Mouse (Mus musculus): Measurements from ENCODE around the gene Lyl1. TPM values are rescaled to one million over a fixed set of nuclear protein-coding genes. Genes with fewer than 3 reads are reported as not detected.

Gene Lyl1
- total and polyA plus RNA-seq, 3 experiments = 81.2 to 550 (median 138) TPM

GRCm38 (mm10) chr8:84745032-84745925, 44.0 kb downstream of the Lyl1 start:
- Histone ChIP-seq H3K27me3 (ENCODE audit: insufficient read depth, low read length) (no peaks in the 10 kb centered on the region), H3K4me3 (ENCODE audit: low read depth, low read length) (peak overlapping the region; percentile 37; the same call in 1 of the 2 replicates), H3K9me3 (replicated peaks) (no peaks in the 10 kb centered on the region), H3K36me3 (replicated peaks) (peaks cover 38% of the 10 kb centered on the region), H3K4me1 (ENCODE audit: insufficient read depth, low read depth, low read length) (peaks cover 68% of the 10 kb centered on the region)
- DNase-seq (ENCODE audit: low spot score) = no peak
- peak; percentile 49; the same call in 1 of the 2 replicates for ATAC-seq (ENCODE audit: extremely low read depth, insufficient number of reproducible peaks, low FRiP score, poor library complexity, severe bottlenecking)
- TF ChIP-seq POLR2AphosphoS5 (IDR thresholded peaks at IDR 0.05; ENCODE audit: insufficient replicate concordance, low read depth, low read length) (no peak), GATA2 (IDR thresholded peaks at IDR 0.05; ENCODE audit: borderline replicate concordance, low read depth, low read length) (no peak), GATA1 (IDR thresholded peaks at IDR 0.05; ENCODE audit: borderline replicate concordance, low read length) (no peak), TAL1 (conservative IDR thresholded peaks at IDR 0.05; ENCODE audit: low read depth, low read length) (no peak), CTCF (IDR thresholded peaks at IDR 0.05; ENCODE audit: low read depth, low read length) (no peak)

- no peaks in the 10 kb centered on the region for H3K9me3 ChIP-seq (replicated peaks)
- ATAC-seq (ENCODE audit: extremely low read depth, insufficient number of reproducible peaks, low FRiP score, poor library complexity, severe bottlenecking) (no peak), DNase-seq (ENCODE audit: low spot score) (no peak)
- no peak overlapping the region for H3K4me3 ChIP-seq (ENCODE audit: low read depth, low read length)
- H3K27me3 ChIP-seq (ENCODE audit: insufficient read depth, low read length) = peaks cover 25% of the 10 kb centered on the region
- TF ChIP-seq TAL1 (conservative IDR thresholded peaks at IDR 0.05; ENCODE audit: low read depth, low read length) = no peak
- TF ChIP-seq GATA2 (IDR thresholded peaks at IDR 0.05; ENCODE audit: borderline replicate concordance, low read depth, low read length) = no peak
- no peak for TF ChIP-seq CTCF (IDR thresholded peaks at IDR 0.05; ENCODE audit: low read depth, low read length)
- TF ChIP-seq GATA1 (IDR thresholded peaks at IDR 0.05; ENCODE audit: borderline replicate concordance, low read length) = no peak
- TF ChIP-seq POLR2AphosphoS5 (IDR thresholded peaks at IDR 0.05; ENCODE audit: insufficient replicate concordance, low read depth, low read length) = no peak
- peaks cover 61% of the 10 kb centered on the region for H3K36me3 ChIP-seq (replicated peaks)
- H3K4me1 ChIP-seq (ENCODE audit: insufficient read depth, low read depth, low read length) = peaks cover 44% of the 10 kb centered on the region
These were observed 48.3 kb downstream of the Lyl1 start for GRCm38 (mm10) chr8:84749519-84749918.

- Histone ChIP-seq H3K4me1 (ENCODE audit: insufficient read depth, low read depth, low read length) (peaks cover 19% of the 10 kb centered on the region), H3K36me3 (replicated peaks) (peaks cover 64% of the 10 kb centered on the region), H3K4me3 (ENCODE audit: low read depth, low read length) (no peak overlapping the region), H3K27me3 (ENCODE audit: insufficient read depth, low read length) (peaks cover 25% of the 10 kb centered on the region), H3K9me3 (replicated peaks) (no peaks in the 10 kb centered on the region)
- TF ChIP-seq POLR2AphosphoS5 (IDR thresholded peaks at IDR 0.05; ENCODE audit: insufficient replicate concordance, low read depth, low read length) (no peak), GATA2 (IDR thresholded peaks at IDR 0.05; ENCODE audit: borderline replicate concordance, low read depth, low read length) (no peak), CTCF (IDR thresholded peaks at IDR 0.05; ENCODE audit: low read depth, low read length) (no peak)
- DNase-seq (ENCODE audit: low spot score) (no peak), ATAC-seq (ENCODE audit: extremely low read depth, insufficient number of reproducible peaks, low FRiP score, poor library complexity, severe bottlenecking) (no peak)
These were observed 51.7 kb downstream of the Lyl1 start for GRCm38 (mm10) chr8:84752734-84753582.

Other genes starting within 250 kb of the Lyl1 start
- gene Ier2, start 38.6 kb upstream of the Lyl1 start, total RNA-seq (2014; fragmentation: Nextera tagmentation) = 60.5 and 64.9 TPM in 2 replicates
- 43.1 and 48.5 TPM in 2 replicates for gene Ier2, start 38.6 kb upstream of the Lyl1 start, total RNA-seq (2017)
- gene Ier2, start 38.6 kb upstream of the Lyl1 start, polyA plus RNA-seq (2012) = 112 and 119 TPM in 2 replicates
- gene Trmt1, start 15.2 kb upstream of the Lyl1 start, total RNA-seq (2014; fragmentation: Nextera tagmentation) = 63.3 and 64.9 TPM in 2 replicates
- 68.2 and 96.4 TPM in 2 replicates for gene Trmt1, start 15.2 kb upstream of the Lyl1 start, total RNA-seq (2017)
- gene Trmt1, start 15.2 kb upstream of the Lyl1 start, polyA plus RNA-seq (2012) = 244 and 260 TPM in 2 replicates
- 120 and 125 TPM in 2 replicates for gene Nacc1, start 13.6 kb upstream of the Lyl1 start, total RNA-seq (2014; fragmentation: Nextera tagmentation)
- 48.1 and 54.5 TPM in 2 replicates for gene Nacc1, start 13.6 kb upstream of the Lyl1 start, total RNA-seq (2017)
- gene Nacc1, start 13.6 kb upstream of the Lyl1 start, polyA plus RNA-seq (2012) = 207 and 224 TPM in 2 replicates
- 39.9 and 54.3 TPM in 2 replicates for gene G430095P16Rik, start 21.6 kb downstream of the Lyl1 start, total RNA-seq (2014; fragmentation: Nextera tagmentation)
- 11.0 and 11.3 TPM in 2 replicates for gene G430095P16Rik, start 21.6 kb downstream of the Lyl1 start, total RNA-seq (2017)
- gene G430095P16Rik, start 21.6 kb downstream of the Lyl1 start, polyA plus RNA-seq (2012) = 35.2 and 42.7 TPM in 2 replicates
- 30.0 and 34.0 TPM in 2 replicates for gene Nfix, start 98.9 kb downstream of the Lyl1 start, total RNA-seq (2014; fragmentation: Nextera tagmentation)
- 2.7 and 4.3 TPM in 2 replicates for gene Nfix, start 98.9 kb downstream of the Lyl1 start, total RNA-seq (2017)
- gene Nfix, start 98.9 kb downstream of the Lyl1 start, polyA plus RNA-seq (2012) = 14.3 and 16.2 TPM in 2 replicates
- 7.1 and 7.7 TPM in 2 replicates for gene Dand5, start 121.4 kb downstream of the Lyl1 start, total RNA-seq (2014; fragmentation: Nextera tagmentation)
- gene Dand5, start 121.4 kb downstream of the Lyl1 start, total RNA-seq (2017) = 1.8 and 2.2 TPM in 2 replicates
- gene Dand5, start 121.4 kb downstream of the Lyl1 start, polyA plus RNA-seq (2012) = 1.4 and 2.1 TPM in 2 replicates
- 10.0 and 13.0 TPM in 2 replicates for gene Gadd45gip1, start 130.1 kb downstream of the Lyl1 start, total RNA-seq (2014; fragmentation: Nextera tagmentation)
- gene Gadd45gip1, start 130.1 kb downstream of the Lyl1 start, total RNA-seq (2017) = 20.4 and 20.9 TPM in 2 replicates
- gene Gadd45gip1, start 130.1 kb downstream of the Lyl1 start, polyA plus RNA-seq (2012) = 79.7 and 93.0 TPM in 2 replicates
- gene Rad23a, start 139.2 kb downstream of the Lyl1 start, total RNA-seq (2014; fragmentation: Nextera tagmentation) = 116 and 121 TPM in 2 replicates
- 38.7 and 39.2 TPM in 2 replicates for gene Rad23a, start 139.2 kb downstream of the Lyl1 start, total RNA-seq (2017)
- gene Rad23a, start 139.2 kb downstream of the Lyl1 start, polyA plus RNA-seq (2012) = 414 and 672 TPM in 2 replicates
- gene Calr, start 145.5 kb downstream of the Lyl1 start, total RNA-seq (2014; fragmentation: Nextera tagmentation) = 406 and 435 TPM in 2 replicates
- 831 and 954 TPM in 2 replicates for gene Calr, start 145.5 kb downstream of the Lyl1 start, total RNA-seq (2017)
- 248 and 253 TPM in 2 replicates for gene Calr, start 145.5 kb downstream of the Lyl1 start, polyA plus RNA-seq (2012)
- 35.3 and 39.6 TPM in 2 replicates for gene Farsa, start 155.5 kb downstream of the Lyl1 start, total RNA-seq (2014; fragmentation: Nextera tagmentation)
- 182 and 203 TPM in 2 replicates for gene Farsa, start 155.5 kb downstream of the Lyl1 start, total RNA-seq (2017)
- gene Farsa, start 155.5 kb downstream of the Lyl1 start, polyA plus RNA-seq (2012) = 138 and 152 TPM in 2 replicates
- gene Syce2, start 170.7 kb downstream of the Lyl1 start, total RNA-seq (2014; fragmentation: Nextera tagmentation) = 370 and 371 TPM in 2 replicates
- 319 and 358 TPM in 2 replicates for gene Syce2, start 170.7 kb downstream of the Lyl1 start, total RNA-seq (2017)
- gene Syce2, start 170.7 kb downstream of the Lyl1 start, polyA plus RNA-seq (2012) = 261 and 336 TPM in 2 replicates
- 17.7 and 26.6 TPM in 2 replicates for gene Gcdh, start 192.5 kb downstream of the Lyl1 start, total RNA-seq (2014; fragmentation: Nextera tagmentation)
- 35.2 and 45.8 TPM in 2 replicates for gene Gcdh, start 192.5 kb downstream of the Lyl1 start, total RNA-seq (2017)
- gene Gcdh, start 192.5 kb downstream of the Lyl1 start, polyA plus RNA-seq (2012) = 66.4 and 69.8 TPM in 2 replicates
- gene Klf1, start 200.5 kb downstream of the Lyl1 start, total RNA-seq (2014; fragmentation: Nextera tagmentation) = 69.9 and 75.0 TPM in 2 replicates
- 51.5 and 56.1 TPM in 2 replicates for gene Klf1, start 200.5 kb downstream of the Lyl1 start, total RNA-seq (2017)
- 193 and 253 TPM in 2 replicates for gene Klf1, start 200.5 kb downstream of the Lyl1 start, polyA plus RNA-seq (2012)
- gene Dnase2a, start 207.1 kb downstream of the Lyl1 start, total RNA-seq (2014; fragmentation: Nextera tagmentation) = 116 and 118 TPM in 2 replicates
- gene Dnase2a, start 207.1 kb downstream of the Lyl1 start, total RNA-seq (2017) = 147 and 170 TPM in 2 replicates
- gene Dnase2a, start 207.1 kb downstream of the Lyl1 start, polyA plus RNA-seq (2012) = 40.2 and 75.0 TPM in 2 replicates
- gene Mast1, start 235.9 kb downstream of the Lyl1 start, total RNA-seq (2014; fragmentation: Nextera tagmentation) = not detected in 2 replicates
- 0.23 and 0.27 TPM in 2 replicates for gene Mast1, start 235.9 kb downstream of the Lyl1 start, total RNA-seq (2017)
- 0.16 and 0.25 TPM in 2 replicates for gene Mast1, start 235.9 kb downstream of the Lyl1 start, polyA plus RNA-seq (2012)
- gene Rtbdn, start 245.5 kb downstream of the Lyl1 start, total RNA-seq (2014; fragmentation: Nextera tagmentation) = not detected in 2 replicates
- gene Rtbdn, start 245.5 kb downstream of the Lyl1 start, total RNA-seq (2017) = 0.11 and 0.12 TPM in 2 replicates
- not detected in 2 replicates for gene Rtbdn, start 245.5 kb downstream of the Lyl1 start, polyA plus RNA-seq (2012)